Mouse (Mus musculus) A20 (cell line): ENCODE results near the gene Dusp13.

Experiments used
- DNase-seq: peaks from one replicate; pipeline ENCODE4 v3.0.0-alpha.2; 2011; ENCODE audit warnings: low read depth, low spot score

Dusp13 gene

GRCm38 (mm10) chr14:21705462-21705861 lies 45.5 kb downstream of the Dusp13 start:
- DNase-seq = no peak

- no peak for DNase-seq
Observed at GRCm38 (mm10) chr14:21703255-21703654, 47.7 kb downstream of the Dusp13 start.

DNA sequence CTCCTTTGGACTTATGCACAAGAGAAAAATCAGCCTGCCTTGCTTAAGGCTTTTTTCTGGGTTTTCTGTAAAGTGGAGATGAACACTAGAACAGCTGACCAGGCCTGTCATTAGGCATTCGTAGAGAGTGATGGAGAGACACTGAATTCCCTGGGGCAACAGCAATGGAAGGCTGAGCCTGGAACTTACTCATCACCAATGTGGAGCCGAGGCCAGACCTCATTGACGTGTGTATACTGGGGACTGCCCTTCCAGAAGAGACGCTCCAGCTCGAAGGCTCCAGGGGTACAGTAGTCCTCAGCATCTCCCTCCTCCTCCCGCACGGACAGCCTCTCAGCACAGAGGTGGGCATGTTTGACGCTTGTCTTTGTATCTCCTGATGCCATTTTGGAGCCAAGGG lies 48.3 kb downstream of the Dusp13 start:
- DNase-seq = no peak

GRCm38 (mm10) chr14:21696186-21696830 lies 54.7 kb downstream of the Dusp13 start:
- no peak for DNase-seq

GRCm38 (mm10) chr14:21695020-21695419 lies 56.0 kb downstream of the Dusp13 start:
- DNase-seq = no peak

DNA sequence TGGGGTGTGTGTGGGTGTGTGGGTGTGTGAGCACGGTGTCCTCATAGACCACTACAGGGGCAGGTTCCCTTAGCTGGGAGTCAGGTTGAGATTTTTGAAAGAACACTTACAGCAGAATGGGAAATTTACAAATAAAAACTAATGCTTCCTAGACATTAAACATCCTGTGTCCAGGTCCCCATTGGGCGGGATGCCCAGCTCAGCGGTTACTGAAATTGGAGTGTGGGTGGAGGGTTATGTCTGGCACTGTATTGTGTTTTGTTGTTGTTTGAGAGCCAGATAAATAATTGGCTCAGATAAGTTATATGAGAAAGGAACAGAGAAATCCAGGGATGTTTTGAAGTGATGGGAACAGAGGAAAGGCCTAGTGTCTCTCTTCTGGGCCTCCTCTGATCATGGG lies 59.9 kb downstream of the Dusp13 start:
- DNase-seq = no peak

DNA sequence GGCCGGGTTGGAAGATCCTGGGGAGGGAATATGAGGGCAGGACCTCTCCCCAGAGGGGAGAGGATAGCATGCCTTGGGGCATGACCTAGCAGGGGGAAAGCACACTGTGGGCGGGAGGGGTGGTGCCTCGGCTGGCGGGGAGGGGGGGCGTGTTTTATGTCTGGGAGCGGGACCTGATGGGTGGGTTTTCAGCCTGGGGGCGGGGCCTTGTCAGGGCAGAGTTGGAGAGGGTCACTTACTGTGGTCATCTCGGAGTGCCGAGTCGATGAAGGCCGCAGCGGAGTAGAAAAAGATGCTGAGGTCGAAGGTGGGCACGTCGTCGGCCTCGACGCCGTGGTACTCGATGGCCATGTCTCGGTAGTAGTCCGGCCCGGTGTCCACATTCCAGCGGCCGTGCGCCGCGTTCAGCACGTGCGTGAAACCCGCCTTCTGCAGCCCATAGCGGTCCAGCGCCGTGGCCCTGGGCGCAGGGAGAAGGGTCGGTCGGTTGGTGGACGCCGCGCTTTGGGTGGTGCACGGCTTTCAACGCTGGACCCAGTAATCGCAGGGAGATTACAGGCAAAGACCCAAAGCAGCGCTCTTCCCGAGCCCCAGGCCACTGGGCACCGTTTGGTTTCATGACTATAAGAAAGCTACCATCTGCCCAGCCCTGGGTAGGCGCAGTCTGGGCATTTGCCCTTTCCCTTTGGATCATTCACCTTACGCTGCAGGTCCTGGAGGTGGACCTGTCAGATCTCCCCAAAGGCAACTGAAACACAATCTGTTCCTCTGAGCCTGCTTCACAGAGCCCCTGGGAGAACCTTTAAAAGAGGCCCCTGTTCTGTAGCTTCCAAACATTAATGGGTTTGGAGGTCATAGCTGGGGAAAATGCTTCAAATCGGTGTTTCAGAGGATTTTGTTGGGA lies 64.4 kb downstream of the Dusp13 start:
- DNase-seq = no peak

- DNase-seq = no peak
Observed at GRCm38 (mm10) chr14:21685411-21686146, 65.4 kb downstream of the Dusp13 start.

- DNase-seq = no peak
Observed at GRCm38 (mm10) chr14:21683834-21684233, 67.1 kb downstream of the Dusp13 start.
